Mouse (Mus musculus): Measurements from ENCODE around the gene Rgl2. TPM values are rescaled to one million over a fixed set of nuclear protein-coding genes. Genes with fewer than 3 reads are reported as not detected.
"Not testable (repeated sequence)": the region's sequence is repeated elsewhere in the genome, so short reads cannot be mapped to it uniquely, and the experiment has no call there.

Rgl2 gene
- polyA plus RNA-seq, 1 experiment from 2014 or later: 27.8 TPM

DNA sequence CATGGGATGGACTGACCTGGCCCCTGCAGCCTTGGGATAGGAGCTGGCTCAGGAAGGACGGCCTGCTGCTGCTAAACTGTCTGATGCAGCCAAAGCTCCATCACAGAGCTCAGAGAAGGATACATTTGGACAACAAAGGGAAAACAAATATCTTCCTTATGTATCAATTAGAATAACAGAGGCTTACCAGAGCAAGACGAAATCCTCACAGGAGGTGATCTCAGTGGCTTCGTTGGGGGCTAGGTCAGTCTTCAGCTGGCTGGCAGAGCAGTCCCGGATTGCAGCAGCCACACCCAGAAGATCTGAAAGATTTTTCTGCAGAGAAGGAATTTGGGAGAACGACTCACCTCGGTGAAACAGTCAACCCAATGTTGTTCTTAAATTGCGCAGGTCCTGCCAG is 36.9 kb upstream of the Rgl2 start:
- H3K4me3 ChIP-seq (ENCODE audit: low read depth, low read length): no peak overlapping the region
- no peak overlapping the region for H3K4me2 ChIP-seq
- no peaks in the 10 kb centered on the region for H3K9me3 ChIP-seq (replicated peaks; ENCODE audit: control insufficient read depth, low read length)
- H3K4me1 ChIP-seq (ENCODE audit: control insufficient read depth, insufficient read depth, low read length): peaks cover 7% of the 10 kb centered on the region; the same call in 1 of the 2 replicates
- H3K27me3 ChIP-seq (ENCODE audit: control insufficient read depth, insufficient read depth, low read length): no peaks in the 10 kb centered on the region
- no peak for ATAC-seq (replicated peaks; ENCODE audit: insufficient number of reproducible peaks, low FRiP score, low TSS enrichment)
- 28% methylated on average over 7 of the region's 7 CpGs for WGBS (ENCODE audit: insufficient replicate concordance)
- no peak overlapping the region for H3K9ac ChIP-seq (ENCODE audit: low read depth, low read length)
- no peaks in the 10 kb centered on the region for H3K36me3 ChIP-seq (ENCODE audit: control insufficient read depth, insufficient read depth, low read length)
- H3K27ac ChIP-seq (ENCODE audit: low read depth, low read length): no peak overlapping the region

DNA sequence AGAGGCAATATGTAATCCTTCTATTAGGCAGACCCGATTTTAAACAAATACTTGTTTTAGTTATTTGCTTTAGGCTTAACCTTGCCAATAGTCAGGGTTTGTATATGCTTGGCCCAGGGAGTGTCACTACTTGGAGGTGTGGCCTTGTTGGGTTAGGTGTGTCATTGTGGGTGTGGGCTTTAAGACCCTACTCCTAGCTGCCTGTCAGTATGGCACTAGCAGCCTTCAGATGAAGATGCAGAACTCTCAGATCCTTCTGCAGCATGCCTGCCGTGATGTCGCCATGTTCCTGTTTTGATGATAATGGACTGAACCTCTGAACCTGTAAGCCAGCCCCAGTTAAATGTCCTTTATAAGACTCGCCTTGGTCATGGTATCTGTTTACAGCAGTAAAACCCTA is 36.3 kb upstream of the Rgl2 start:
- not testable (repeated sequence) for H3K4me2 ChIP-seq; H3K9ac ChIP-seq (ENCODE audit: low read depth, low read length)
- WGBS (ENCODE audit: insufficient replicate concordance): 73% methylated on average over 4 of the region's 4 CpGs

DNA sequence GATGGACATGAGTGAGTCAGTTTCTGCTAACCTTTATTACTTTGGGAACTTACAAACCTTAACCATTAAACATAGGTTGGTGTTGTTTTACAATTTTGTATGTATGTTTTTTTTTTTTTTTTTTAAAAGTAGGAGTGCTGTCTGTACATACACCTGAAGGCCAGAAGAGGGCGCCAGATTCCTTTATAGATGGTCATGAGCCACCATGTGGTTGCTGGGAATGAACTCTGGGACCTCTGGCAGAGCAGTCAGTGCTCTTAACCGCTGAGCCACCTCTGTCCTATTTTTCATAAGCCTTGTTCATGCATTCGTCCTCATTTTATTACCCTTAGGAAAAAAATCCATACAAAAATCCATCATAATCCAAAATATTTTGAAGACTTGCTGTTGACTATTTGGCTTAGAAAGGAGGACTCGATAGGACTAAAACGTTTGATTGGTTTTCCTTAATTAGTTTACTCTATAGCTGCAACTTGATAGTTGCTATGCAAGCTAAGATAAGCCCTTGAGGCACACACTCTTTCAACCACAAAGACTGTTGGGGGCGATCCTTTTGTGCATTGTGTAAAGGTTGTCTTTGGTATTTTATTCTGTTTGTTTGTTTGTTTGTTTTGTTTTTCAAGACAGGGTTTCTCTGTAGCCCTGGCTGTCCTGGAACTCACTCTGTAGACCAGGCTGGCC is 32.1 kb upstream of the Rgl2 start:
- Histone ChIP-seq H3K4me2 (no peak overlapping the region), H3K4me3 (ENCODE audit: low read depth, low read length) (no peak overlapping the region), H3K27me3 (ENCODE audit: control insufficient read depth, insufficient read depth, low read length) (no peaks in the 10 kb centered on the region), H3K36me3 (ENCODE audit: control insufficient read depth, insufficient read depth, low read length) (no peaks in the 10 kb centered on the region), H3K4me1 (ENCODE audit: control insufficient read depth, insufficient read depth, low read length) (peaks cover 3% of the 10 kb centered on the region; the same call in 1 of the 2 replicates), H3K9ac (ENCODE audit: low read depth, low read length) (no peak overlapping the region), H3K27ac (ENCODE audit: low read depth, low read length) (no peak overlapping the region), H3K9me3 (replicated peaks; ENCODE audit: control insufficient read depth, low read length) (no peaks in the 10 kb centered on the region)
- no peak for ATAC-seq (replicated peaks; ENCODE audit: insufficient number of reproducible peaks, low FRiP score, low TSS enrichment)
- WGBS (ENCODE audit: insufficient replicate concordance): 39% methylated on average over 6 of the region's 6 CpGs

More for the DNA sequence above, 36.3 kb upstream of the Rgl2 start:
- H3K4me1 ChIP-seq (ENCODE audit: control insufficient read depth, insufficient read depth, low read length); H3K27ac ChIP-seq (ENCODE audit: low read depth, low read length); H3K27me3 ChIP-seq (ENCODE audit: control insufficient read depth, insufficient read depth, low read length); ATAC-seq (replicated peaks; ENCODE audit: insufficient number of reproducible peaks, low FRiP score, low TSS enrichment); H3K4me3 ChIP-seq (ENCODE audit: low read depth, low read length); H3K36me3 ChIP-seq (ENCODE audit: control insufficient read depth, insufficient read depth, low read length); H3K9me3 ChIP-seq (replicated peaks; ENCODE audit: control insufficient read depth, low read length): not testable (repeated sequence)

DNA sequence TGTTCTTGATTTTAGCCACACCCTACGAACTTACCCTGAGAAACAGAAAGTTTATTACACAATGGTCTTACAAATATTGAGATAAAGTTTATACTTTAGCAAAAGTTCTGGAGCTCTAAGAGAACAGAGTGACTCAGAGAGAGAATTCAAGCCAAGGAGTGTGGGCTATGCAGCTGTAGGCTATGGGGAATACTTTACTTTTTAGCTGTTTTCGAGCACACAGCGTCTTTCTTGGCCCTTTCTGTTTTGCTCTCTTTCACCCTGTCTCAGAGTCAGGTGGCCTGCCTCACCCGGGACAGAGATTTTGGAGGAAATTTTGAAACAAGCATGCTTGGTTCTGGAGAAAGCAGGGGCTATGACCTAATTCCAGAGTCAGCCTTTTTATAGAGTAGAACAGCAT is 31.1 kb upstream of the Rgl2 start:
- not testable (repeated sequence) for H3K9me3 ChIP-seq (replicated peaks; ENCODE audit: control insufficient read depth, low read length); H3K9ac ChIP-seq (ENCODE audit: low read depth, low read length); H3K27me3 ChIP-seq (ENCODE audit: control insufficient read depth, insufficient read depth, low read length); H3K27ac ChIP-seq (ENCODE audit: low read depth, low read length); H3K4me3 ChIP-seq (ENCODE audit: low read depth, low read length); H3K36me3 ChIP-seq (ENCODE audit: control insufficient read depth, insufficient read depth, low read length); ATAC-seq (replicated peaks; ENCODE audit: insufficient number of reproducible peaks, low FRiP score, low TSS enrichment); H3K4me1 ChIP-seq (ENCODE audit: control insufficient read depth, insufficient read depth, low read length); H3K4me2 ChIP-seq
- 81% methylated on average over 4 of the region's 4 CpGs for WGBS (ENCODE audit: insufficient replicate concordance)

DNA sequence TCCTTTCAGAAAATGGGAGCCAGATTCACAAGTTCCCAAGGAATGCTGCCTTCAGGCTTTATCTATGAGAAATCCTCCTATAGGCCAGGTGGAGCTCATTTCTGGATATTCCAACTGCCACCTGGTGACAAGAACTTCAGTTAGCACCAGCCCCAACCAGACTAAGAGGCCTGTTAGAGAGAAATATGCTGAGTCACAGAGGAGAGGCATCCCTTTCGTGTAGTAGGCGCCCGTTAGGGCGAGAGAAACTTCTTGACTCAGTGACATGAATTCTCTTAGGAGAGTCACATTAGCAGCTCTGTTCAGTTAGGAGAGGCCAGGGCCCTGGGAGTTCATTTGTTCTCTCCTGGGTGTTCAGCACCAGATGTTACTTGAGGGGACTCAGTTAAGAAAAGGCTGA is 29.7 kb upstream of the Rgl2 start:
- WGBS (ENCODE audit: insufficient replicate concordance): 74% methylated on average over 4 of the region's 4 CpGs
- H3K9me3 ChIP-seq (replicated peaks; ENCODE audit: control insufficient read depth, low read length): no peaks in the 10 kb centered on the region
- no peak overlapping the region for H3K4me2 ChIP-seq
- H3K27me3 ChIP-seq (ENCODE audit: control insufficient read depth, insufficient read depth, low read length): no peaks in the 10 kb centered on the region
- H3K4me3 ChIP-seq (ENCODE audit: low read depth, low read length): no peak overlapping the region
- H3K4me1 ChIP-seq (ENCODE audit: control insufficient read depth, insufficient read depth, low read length): peaks cover 3% of the 10 kb centered on the region; the same call in 1 of the 2 replicates
- no peak overlapping the region for H3K9ac ChIP-seq (ENCODE audit: low read depth, low read length)
- no peak overlapping the region for H3K27ac ChIP-seq (ENCODE audit: low read depth, low read length)
- ATAC-seq (replicated peaks; ENCODE audit: insufficient number of reproducible peaks, low FRiP score, low TSS enrichment): no peak
- H3K36me3 ChIP-seq (ENCODE audit: control insufficient read depth, insufficient read depth, low read length): no peaks in the 10 kb centered on the region

DNA sequence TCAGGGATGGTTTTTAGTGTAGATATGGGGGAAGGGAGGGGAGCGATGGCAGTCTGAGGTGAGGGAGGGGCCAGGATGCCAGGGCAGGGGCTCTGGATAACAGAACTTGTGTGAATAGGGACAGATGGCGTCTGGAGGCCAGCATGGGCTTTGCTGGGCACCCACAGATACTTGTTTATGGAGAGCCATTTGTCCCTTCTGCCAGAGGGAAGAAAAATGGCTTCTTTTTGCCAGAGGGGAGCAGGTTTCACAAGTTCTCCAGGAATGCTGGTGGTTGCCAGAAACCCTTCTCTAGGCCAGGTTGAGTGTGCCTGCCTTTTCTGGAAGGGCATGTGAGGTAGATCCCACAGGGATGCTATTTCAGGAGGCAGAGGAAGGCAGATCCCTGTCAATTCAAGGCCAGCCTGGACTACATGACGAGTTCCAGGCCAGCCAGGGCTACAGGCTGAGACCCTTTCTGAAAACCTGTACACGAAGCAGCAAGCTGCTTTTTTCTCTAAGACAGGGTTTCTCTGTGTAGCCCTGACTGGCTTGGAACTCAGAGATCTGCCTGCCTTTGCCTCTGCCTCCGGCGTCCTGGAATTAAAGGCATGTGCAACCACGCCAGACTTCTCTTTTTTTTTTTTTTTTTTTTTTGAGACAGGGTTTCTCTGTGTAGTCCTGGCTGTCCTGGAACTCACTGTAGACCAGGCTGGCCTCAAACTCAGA is 28.9 kb upstream of the Rgl2 start:
- Histone ChIP-seq H3K4me1 (ENCODE audit: control insufficient read depth, insufficient read depth, low read length) (peaks cover 3% of the 10 kb centered on the region; the same call in 1 of the 2 replicates), H3K9me3 (replicated peaks; ENCODE audit: control insufficient read depth, low read length) (no peaks in the 10 kb centered on the region), H3K9ac (ENCODE audit: low read depth, low read length) (no peak overlapping the region), H3K4me2 (no peak overlapping the region), H3K4me3 (ENCODE audit: low read depth, low read length) (no peak overlapping the region), H3K36me3 (ENCODE audit: control insufficient read depth, insufficient read depth, low read length) (no peaks in the 10 kb centered on the region), H3K27ac (ENCODE audit: low read depth, low read length) (no peak overlapping the region), H3K27me3 (ENCODE audit: control insufficient read depth, insufficient read depth, low read length) (no peaks in the 10 kb centered on the region)
- ATAC-seq (replicated peaks; ENCODE audit: insufficient number of reproducible peaks, low FRiP score, low TSS enrichment): no peak
- WGBS (ENCODE audit: insufficient replicate concordance): 53% methylated on average over 7 of the region's 7 CpGs

DNA sequence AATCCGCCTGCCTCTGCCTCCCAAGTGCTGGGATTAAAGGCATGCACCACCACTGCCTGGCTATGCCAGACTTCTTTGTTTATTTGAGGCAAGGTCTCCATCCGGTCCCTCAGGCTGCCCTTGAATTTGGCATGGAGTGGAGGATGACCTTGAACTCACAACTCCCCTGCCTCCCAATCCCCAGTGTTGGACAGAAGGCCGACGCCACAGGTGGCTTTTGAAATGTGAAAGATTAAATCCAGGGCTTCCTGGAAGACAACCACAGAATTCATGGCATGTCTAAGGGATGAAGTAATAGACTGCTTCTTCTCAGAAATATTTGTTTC is 28.4 kb upstream of the Rgl2 start:
- Histone ChIP-seq H3K4me3 (ENCODE audit: low read depth, low read length) (no peak overlapping the region), H3K9me3 (replicated peaks; ENCODE audit: control insufficient read depth, low read length) (no peaks in the 10 kb centered on the region), H3K9ac (ENCODE audit: low read depth, low read length) (no peak overlapping the region), H3K36me3 (ENCODE audit: control insufficient read depth, insufficient read depth, low read length) (no peaks in the 10 kb centered on the region), H3K27ac (ENCODE audit: low read depth, low read length) (no peak overlapping the region), H3K4me2 (no peak overlapping the region), H3K27me3 (ENCODE audit: control insufficient read depth, insufficient read depth, low read length) (no peaks in the 10 kb centered on the region), H3K4me1 (ENCODE audit: control insufficient read depth, insufficient read depth, low read length) (peaks cover 3% of the 10 kb centered on the region; the same call in 1 of the 2 replicates)
- ATAC-seq (replicated peaks; ENCODE audit: insufficient number of reproducible peaks, low FRiP score, low TSS enrichment): no peak
- 78% methylated on average over 4 of the region's 4 CpGs for WGBS (ENCODE audit: insufficient replicate concordance)

DNA sequence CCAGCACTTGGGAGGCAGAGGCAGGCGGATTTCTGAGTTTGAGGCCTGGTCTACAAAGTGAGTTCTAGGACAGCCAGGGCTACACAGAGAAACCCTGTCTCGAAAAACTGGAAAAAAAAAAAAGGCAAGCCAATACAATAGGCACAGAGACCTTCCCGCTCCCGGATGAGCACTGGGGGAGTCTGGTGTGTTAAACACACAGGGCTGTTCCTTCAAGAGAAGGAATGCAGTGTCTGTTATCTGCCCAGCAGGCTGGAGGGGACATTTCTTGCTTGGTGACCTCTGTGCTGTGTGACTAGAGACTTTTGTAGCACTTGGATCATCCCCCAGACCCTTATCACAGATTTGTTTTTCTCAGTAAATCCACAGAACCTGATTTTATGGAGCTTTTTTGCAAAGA is 27.7 kb upstream of the Rgl2 start:
- no peaks in the 10 kb centered on the region for H3K36me3 ChIP-seq (ENCODE audit: control insufficient read depth, insufficient read depth, low read length)
- no peak overlapping the region for H3K4me3 ChIP-seq (ENCODE audit: low read depth, low read length)
- H3K9me3 ChIP-seq (replicated peaks; ENCODE audit: control insufficient read depth, low read length): no peaks in the 10 kb centered on the region
- peaks cover 3% of the 10 kb centered on the region; the same call in 1 of the 2 replicates for H3K4me1 ChIP-seq (ENCODE audit: control insufficient read depth, insufficient read depth, low read length)
- no peak for ATAC-seq (replicated peaks; ENCODE audit: insufficient number of reproducible peaks, low FRiP score, low TSS enrichment)
- H3K9ac ChIP-seq (ENCODE audit: low read depth, low read length): no peak overlapping the region
- H3K4me2 ChIP-seq: no peak overlapping the region
- no peak overlapping the region for H3K27ac ChIP-seq (ENCODE audit: low read depth, low read length)
- 47% methylated on average over 4 of the region's 4 CpGs for WGBS (ENCODE audit: insufficient replicate concordance)
- no peaks in the 10 kb centered on the region for H3K27me3 ChIP-seq (ENCODE audit: control insufficient read depth, insufficient read depth, low read length)

DNA sequence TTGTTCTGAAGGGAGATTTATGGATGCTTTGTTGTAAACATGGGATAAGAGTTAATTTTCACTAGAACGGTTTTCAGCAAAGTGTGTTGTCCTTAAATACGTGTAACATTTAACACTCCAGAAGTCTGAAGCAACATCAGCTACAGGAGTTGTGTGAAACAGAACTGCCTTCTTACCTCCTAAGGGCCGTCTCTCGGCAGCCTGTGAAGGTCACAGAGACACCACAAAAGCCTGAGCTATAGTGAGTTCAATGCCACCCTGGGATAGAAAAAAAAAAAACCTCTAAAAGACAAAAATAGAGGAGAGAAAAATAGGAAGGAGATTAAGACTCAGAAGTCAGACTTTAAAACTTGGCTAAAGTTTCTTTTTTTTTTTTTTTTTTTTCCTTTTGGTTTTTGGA is 27.3 kb upstream of the Rgl2 start:
- H3K9ac ChIP-seq (ENCODE audit: low read depth, low read length): no peak overlapping the region
- H3K4me2 ChIP-seq: no peak overlapping the region
- no peaks in the 10 kb centered on the region for H3K9me3 ChIP-seq (replicated peaks; ENCODE audit: control insufficient read depth, low read length)
- no peaks in the 10 kb centered on the region for H3K27me3 ChIP-seq (ENCODE audit: control insufficient read depth, insufficient read depth, low read length)
- peaks cover 3% of the 10 kb centered on the region; the same call in 1 of the 2 replicates for H3K4me1 ChIP-seq (ENCODE audit: control insufficient read depth, insufficient read depth, low read length)
- H3K36me3 ChIP-seq (ENCODE audit: control insufficient read depth, insufficient read depth, low read length): no peaks in the 10 kb centered on the region
- no peak for ATAC-seq (replicated peaks; ENCODE audit: insufficient number of reproducible peaks, low FRiP score, low TSS enrichment)
- WGBS (ENCODE audit: insufficient replicate concordance): 70% methylated on average over 4 of the region's 4 CpGs
- no peak overlapping the region; the same call in 1 of the 2 replicates for H3K27ac ChIP-seq (ENCODE audit: low read depth, low read length)
- H3K4me3 ChIP-seq (ENCODE audit: low read depth, low read length): no peak overlapping the region

Measured in heart, embryonic 11.5 days (tissue).